Mouse (Mus musculus): ENCODE data around the gene Rexo4. TPM values are rescaled to one million over a fixed set of nuclear protein-coding genes. Genes with fewer than 3 reads are reported as not detected.

The Rexo4 gene
- polyA plus RNA-seq, 1 experiment from 2014 or later: 31.0 TPM

GRCm38 (mm10) chr2:26919684-26920083, 44.5 kb downstream of the Rexo4 start:
- no peaks in the 10 kb centered on the region for H3K27me3 ChIP-seq (ENCODE audit: control insufficient read depth, insufficient read depth, low read length)
- H3K9ac ChIP-seq (ENCODE audit: low read depth, low read length): no peak overlapping the region
- H3K4me2 ChIP-seq: no peak overlapping the region
- 88% methylated on average over 3 of the region's 3 CpGs for WGBS (ENCODE audit: insufficient replicate concordance)
- no peak overlapping the region for H3K4me3 ChIP-seq (ENCODE audit: low read depth, low read length)
- H3K36me3 ChIP-seq (ENCODE audit: control insufficient read depth, insufficient read depth, low read length): peaks cover 28% of the 10 kb centered on the region
- H3K27ac ChIP-seq (ENCODE audit: low read depth, low read length): no peak overlapping the region
- no peaks in the 10 kb centered on the region for H3K9me3 ChIP-seq (replicated peaks; ENCODE audit: control insufficient read depth, low read length)
- H3K4me1 ChIP-seq (ENCODE audit: control insufficient read depth, insufficient read depth, low read length): peaks cover 18% of the 10 kb centered on the region
- no peak for ATAC-seq (replicated peaks; ENCODE audit: insufficient number of reproducible peaks, low FRiP score, low TSS enrichment)

GRCm38 (mm10) chr2:26916738-26917137, 47.4 kb downstream of the Rexo4 start:
- Histone ChIP-seq H3K9me3 (replicated peaks; ENCODE audit: control insufficient read depth, low read length) (no peaks in the 10 kb centered on the region), H3K4me2 (peak overlapping the region; percentile 99), H3K36me3 (ENCODE audit: control insufficient read depth, insufficient read depth, low read length) (peaks cover 44% of the 10 kb centered on the region), H3K27ac (ENCODE audit: low read depth, low read length) (peak overlapping the region; percentile 68), H3K27me3 (ENCODE audit: control insufficient read depth, insufficient read depth, low read length) (no peaks in the 10 kb centered on the region), H3K4me3 (ENCODE audit: low read depth, low read length) (peak overlapping the region; percentile 84), H3K4me1 (ENCODE audit: control insufficient read depth, insufficient read depth, low read length) (peaks cover 23% of the 10 kb centered on the region), H3K9ac (ENCODE audit: low read depth, low read length) (peak overlapping the region; percentile 85)
- ATAC-seq (replicated peaks; ENCODE audit: insufficient number of reproducible peaks, low FRiP score, low TSS enrichment): no peak
- 2% methylated on average over 13 of the region's 13 CpGs for WGBS (ENCODE audit: insufficient replicate concordance)

- Histone ChIP-seq H3K9me3 (replicated peaks; ENCODE audit: control insufficient read depth, low read length) (no peaks in the 10 kb centered on the region), H3K27me3 (ENCODE audit: control insufficient read depth, insufficient read depth, low read length) (no peaks in the 10 kb centered on the region), H3K36me3 (ENCODE audit: control insufficient read depth, insufficient read depth, low read length) (peaks cover 40% of the 10 kb centered on the region), H3K4me1 (ENCODE audit: control insufficient read depth, insufficient read depth, low read length) (peaks cover 25% of the 10 kb centered on the region), H3K4me3 (ENCODE audit: low read depth, low read length) (peak within 1 kb of the TSS; percentile 84), H3K9ac (ENCODE audit: low read depth, low read length) (peak within 1 kb of the TSS; percentile 85), H3K4me2 (peak within 1 kb of the TSS; percentile 99), H3K27ac (ENCODE audit: low read depth, low read length) (peak within 1 kb of the TSS; percentile 68)
- ATAC-seq (replicated peaks; ENCODE audit: insufficient number of reproducible peaks, low FRiP score, low TSS enrichment): peak; percentile 52
- 2% methylated on average over 47 of the region's 47 CpGs for WGBS (ENCODE audit: insufficient replicate concordance)
Observed at GRCm38 (mm10) chr2:26915927-26916728, 48.1 kb downstream of the Rexo4 start, which contains the start of the genes Surf2 and Surf1. Gene Surf2, plus strand, starts transcription at chr2:26916367. Gene Surf1, minus strand, starts transcription at chr2:26916530.

GRCm38 (mm10) chr2:26914148-26914941, 49.8 kb downstream of the Rexo4 start:
- Histone ChIP-seq H3K4me1 (ENCODE audit: control insufficient read depth, insufficient read depth, low read length) (peaks cover 25% of the 10 kb centered on the region), H3K27ac (ENCODE audit: low read depth, low read length) (no peak overlapping the region), H3K9me3 (replicated peaks; ENCODE audit: control insufficient read depth, low read length) (no peaks in the 10 kb centered on the region), H3K4me3 (ENCODE audit: low read depth, low read length) (0 out of 2 replicates have a peak overlapping the region, but pooled peaks have one; percentile 5), H3K36me3 (ENCODE audit: control insufficient read depth, insufficient read depth, low read length) (peaks cover 25% of the 10 kb centered on the region), H3K27me3 (ENCODE audit: control insufficient read depth, insufficient read depth, low read length) (no peaks in the 10 kb centered on the region), H3K4me2 (no peak overlapping the region), H3K9ac (ENCODE audit: low read depth, low read length) (no peak overlapping the region)
- 61% methylated on average over 8 of the region's 8 CpGs for WGBS (ENCODE audit: insufficient replicate concordance)
- no peak for ATAC-seq (replicated peaks; ENCODE audit: insufficient number of reproducible peaks, low FRiP score, low TSS enrichment)

- 72% methylated on average over 17 of the region's 17 CpGs for WGBS (ENCODE audit: insufficient replicate concordance)
- Histone ChIP-seq H3K4me1 (ENCODE audit: control insufficient read depth, insufficient read depth, low read length) (peaks cover 32% of the 10 kb centered on the region), H3K4me3 (ENCODE audit: low read depth, low read length) (no peak overlapping the region), H3K27ac (ENCODE audit: low read depth, low read length) (0 out of 2 replicates have a peak overlapping the region, but pooled peaks have one; percentile 22), H3K4me2 (0 out of 2 replicates have a peak overlapping the region, but pooled peaks have one; percentile 4), H3K36me3 (ENCODE audit: control insufficient read depth, insufficient read depth, low read length) (peaks cover 21% of the 10 kb centered on the region), H3K27me3 (ENCODE audit: control insufficient read depth, insufficient read depth, low read length) (no peaks in the 10 kb centered on the region), H3K9ac (ENCODE audit: low read depth, low read length) (no peak overlapping the region), H3K9me3 (replicated peaks; ENCODE audit: control insufficient read depth, low read length) (no peaks in the 10 kb centered on the region)
- ATAC-seq (replicated peaks; ENCODE audit: insufficient number of reproducible peaks, low FRiP score, low TSS enrichment): no peak
Observed at GRCm38 (mm10) chr2:26913416-26914147, 50.6 kb downstream of the Rexo4 start.

GRCm38 (mm10) chr2:26912253-26912770, 51.9 kb downstream of the Rexo4 start:
- Histone ChIP-seq H3K9ac (ENCODE audit: low read depth, low read length) (peak overlapping the region; percentile 97), H3K4me1 (ENCODE audit: control insufficient read depth, insufficient read depth, low read length) (peaks cover 23% of the 10 kb centered on the region), H3K4me2 (peak overlapping the region; percentile 82), H3K9me3 (replicated peaks; ENCODE audit: control insufficient read depth, low read length) (no peaks in the 10 kb centered on the region), H3K36me3 (ENCODE audit: control insufficient read depth, insufficient read depth, low read length) (peaks cover 25% of the 10 kb centered on the region), H3K27ac (ENCODE audit: low read depth, low read length) (no peak overlapping the region), H3K4me3 (ENCODE audit: low read depth, low read length) (peak overlapping the region; percentile 93), H3K27me3 (ENCODE audit: control insufficient read depth, insufficient read depth, low read length) (no peaks in the 10 kb centered on the region)
- ATAC-seq (replicated peaks; ENCODE audit: insufficient number of reproducible peaks, low FRiP score, low TSS enrichment): no peak
- WGBS (ENCODE audit: insufficient replicate concordance): 68% methylated on average over 5 of the region's 5 CpGs

GRCm38 (mm10) chr2:26910994-26911765, 53.0 kb downstream of the Rexo4 start:
- peaks cover 28% of the 10 kb centered on the region for H3K36me3 ChIP-seq (ENCODE audit: control insufficient read depth, insufficient read depth, low read length)
- no peaks in the 10 kb centered on the region for H3K27me3 ChIP-seq (ENCODE audit: control insufficient read depth, insufficient read depth, low read length)
- ATAC-seq (replicated peaks; ENCODE audit: insufficient number of reproducible peaks, low FRiP score, low TSS enrichment): peak; percentile 37
- H3K27ac ChIP-seq (ENCODE audit: low read depth, low read length): peak overlapping the region; percentile 86
- no peaks in the 10 kb centered on the region for H3K9me3 ChIP-seq (replicated peaks; ENCODE audit: control insufficient read depth, low read length)
- peak overlapping the region; percentile 93 for H3K4me3 ChIP-seq (ENCODE audit: low read depth, low read length)
- H3K9ac ChIP-seq (ENCODE audit: low read depth, low read length): peak overlapping the region; percentile 97
- 3% methylated on average over 37 of the region's 37 CpGs for WGBS (ENCODE audit: insufficient replicate concordance)
- peaks cover 17% of the 10 kb centered on the region for H3K4me1 ChIP-seq (ENCODE audit: control insufficient read depth, insufficient read depth, low read length)
- H3K4me2 ChIP-seq: peak overlapping the region; percentile 82
